Mouse (Mus musculus) retina, embryonic 14.5 days (tissue): ENCODE results near the gene Arl15.

Source experiments
- DNase-seq: peaks from one replicate; pipeline ENCODE4 v3.0.0-alpha.2; 2015; ENCODE audit warnings: low spot score

Gene Arl15

DNA sequence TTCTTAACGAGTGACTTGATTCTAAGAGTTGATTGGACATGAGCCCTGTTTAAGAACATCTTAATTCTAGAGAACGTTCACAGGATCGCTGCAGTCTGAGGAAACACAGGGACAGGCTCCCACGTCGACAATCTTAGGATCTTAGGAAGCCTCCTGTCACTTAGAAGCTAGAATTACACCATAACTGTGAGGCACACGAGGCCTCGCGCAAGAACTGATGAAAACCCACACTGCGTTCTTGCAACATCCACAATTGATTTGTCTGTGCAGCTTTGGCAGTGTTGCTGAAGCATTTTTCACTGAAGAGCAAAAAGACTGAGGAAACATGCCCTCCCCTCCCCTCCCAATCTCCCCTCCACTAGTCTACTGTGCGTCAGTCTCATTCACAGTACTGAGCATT, 196.4 kb downstream of the Arl15 start:
- DNase-seq = no peak

DNA sequence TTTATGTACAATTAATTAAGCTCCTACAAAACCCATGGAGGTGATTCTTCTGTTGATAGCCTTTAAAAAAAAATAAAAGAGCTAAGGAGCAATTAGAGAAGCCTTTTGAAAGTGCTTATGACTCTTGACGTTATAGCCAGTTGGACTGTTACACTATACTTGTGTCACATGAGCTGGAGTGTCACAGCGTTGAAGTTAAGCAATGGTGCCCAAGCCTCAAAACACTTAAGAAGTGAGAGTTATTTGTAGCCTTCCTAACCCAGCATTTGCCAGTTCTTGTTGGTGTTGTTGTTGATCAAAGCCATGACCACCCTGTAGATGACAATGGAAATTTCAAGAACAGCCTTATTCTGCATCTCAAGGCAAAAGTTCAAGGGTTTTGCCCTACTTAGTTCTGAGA, 198.8 kb downstream of the Arl15 start:
- DNase-seq = no peak

DNA sequence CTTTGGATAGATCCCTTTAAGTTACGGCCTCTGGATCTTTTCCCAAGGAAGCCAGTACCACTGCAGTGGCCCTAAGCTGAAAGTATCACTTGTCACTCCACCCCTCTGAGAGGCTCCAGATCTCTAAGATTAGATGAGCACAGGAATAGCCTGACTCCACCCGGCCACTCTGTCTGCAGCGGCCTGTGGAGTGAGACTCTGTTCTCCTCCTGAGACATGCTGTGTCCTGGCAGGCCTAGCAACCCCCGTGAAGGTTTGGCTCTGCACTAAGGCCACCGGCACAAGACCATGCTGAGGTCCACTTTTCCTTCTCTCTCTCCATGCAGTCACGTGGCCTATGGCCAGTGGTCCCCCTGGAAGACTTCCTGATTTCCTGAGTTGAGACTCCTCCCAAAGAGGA, 200.3 kb downstream of the Arl15 start:
- no peak for DNase-seq

DNA sequence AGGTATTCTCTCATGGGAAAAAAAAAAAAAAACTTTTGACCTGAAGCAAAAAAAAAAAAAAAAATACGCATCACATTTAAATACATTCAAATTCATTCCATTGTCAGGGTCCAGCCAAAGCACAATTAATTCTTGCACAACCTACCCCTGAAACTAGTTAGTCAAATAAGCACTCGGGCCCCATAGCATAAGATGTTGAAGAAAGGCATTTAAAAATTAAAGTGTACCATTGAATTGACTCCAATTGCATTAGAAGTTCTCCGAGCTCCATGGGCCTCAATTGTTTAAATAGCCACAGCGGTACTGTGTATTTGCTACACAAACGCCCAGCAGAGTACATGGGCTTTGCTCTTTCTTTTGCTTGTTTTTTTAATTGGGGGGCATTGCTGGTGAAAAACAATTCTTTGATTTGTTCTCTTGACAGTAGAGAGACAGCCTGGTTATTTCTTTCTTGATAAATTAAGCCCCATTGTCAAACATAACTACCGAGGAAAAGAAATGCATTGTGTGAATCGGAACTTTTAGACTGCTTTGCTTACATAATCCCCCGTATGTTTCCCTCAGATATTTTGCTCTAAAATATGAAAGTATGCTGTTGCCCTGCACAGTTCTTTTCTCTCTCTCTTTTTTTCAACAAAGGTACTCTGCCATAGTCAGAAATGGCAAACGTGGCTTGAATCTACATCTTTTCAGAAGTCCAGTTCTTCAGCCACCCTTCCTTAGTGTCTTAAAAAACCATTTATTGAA, 201.4 kb downstream of the Arl15 start:
- no peak for DNase-seq

DNA sequence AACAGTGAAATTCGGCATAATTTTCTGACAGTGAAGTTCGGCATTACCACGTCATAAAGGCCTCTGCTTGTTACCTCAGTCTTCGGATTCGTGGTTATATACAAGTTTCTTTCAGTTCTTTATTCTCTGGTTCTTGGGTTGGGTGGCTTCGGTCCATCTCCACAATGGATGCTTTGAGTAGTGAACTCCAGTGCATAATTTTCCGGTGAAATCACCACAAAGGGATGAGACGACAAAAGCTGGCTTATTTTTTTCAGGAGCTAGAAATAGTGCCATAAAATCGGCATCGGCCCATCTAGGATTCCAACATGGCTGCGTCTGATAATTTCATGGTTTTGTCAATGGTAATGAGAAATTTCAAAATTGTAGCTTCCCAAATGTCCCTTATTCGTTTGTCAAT, 204.5 kb downstream of the Arl15 start:
- no peak for DNase-seq

DNA sequence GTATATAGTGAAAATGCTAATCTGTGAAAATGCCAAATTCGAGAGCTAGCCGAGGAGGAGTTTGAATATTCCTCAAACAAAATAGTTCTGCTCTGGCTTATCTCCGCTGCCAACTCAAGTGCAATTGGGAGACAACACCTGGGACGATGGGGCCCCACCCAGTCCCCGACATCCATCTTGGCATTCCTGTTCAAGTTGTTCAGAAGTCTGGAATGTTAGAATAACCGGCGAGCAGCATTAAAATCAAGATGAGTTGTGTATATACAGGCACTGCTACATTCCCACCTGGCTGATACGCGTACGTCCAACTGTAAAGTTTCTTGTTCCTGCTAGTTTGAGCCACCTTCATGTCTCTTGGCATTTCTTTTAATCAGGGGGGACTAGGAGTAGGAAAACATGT, 209.2 kb downstream of the Arl15 start:
- DNase-seq = no peak

DNA sequence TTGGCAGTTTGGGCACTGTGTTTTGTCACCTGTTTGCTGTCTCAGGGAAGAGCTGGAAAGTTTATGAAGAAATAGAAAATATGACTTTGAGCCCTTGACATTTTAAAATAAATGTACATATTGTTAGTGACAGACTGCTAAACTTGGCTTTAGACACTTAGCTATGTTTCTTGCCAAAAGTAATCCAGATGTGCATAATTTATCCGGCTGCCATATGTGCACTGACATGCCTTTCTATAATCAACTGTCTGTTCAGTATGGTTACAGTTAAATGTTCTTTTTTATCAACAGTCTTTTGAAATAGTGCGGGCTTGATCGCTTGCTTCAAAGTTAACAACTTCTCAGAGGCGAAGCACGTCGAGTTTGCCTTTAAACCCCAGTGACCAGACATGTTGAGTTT, 209.9 kb downstream of the Arl15 start:
- no peak for DNase-seq

DNA sequence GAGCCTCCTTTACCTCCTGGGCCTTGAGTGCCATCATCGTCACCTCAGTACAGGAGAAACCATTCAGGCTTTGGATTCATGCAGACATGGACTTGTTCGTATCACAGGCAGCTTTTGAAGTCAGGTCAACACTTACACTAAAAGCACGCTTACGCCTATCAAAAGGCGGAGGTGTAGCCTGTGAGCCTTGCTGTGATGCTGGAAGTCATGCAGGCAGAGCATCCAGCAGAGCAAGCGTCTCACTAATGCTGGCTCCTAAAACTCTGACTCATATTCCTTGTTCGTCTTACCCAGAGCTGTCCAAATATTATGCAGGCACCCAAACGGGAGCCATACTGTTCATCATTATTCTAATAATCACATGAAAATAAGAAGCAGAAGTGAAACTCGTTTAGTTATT, 215.5 kb downstream of the Arl15 start:
- no peak for DNase-seq

DNA sequence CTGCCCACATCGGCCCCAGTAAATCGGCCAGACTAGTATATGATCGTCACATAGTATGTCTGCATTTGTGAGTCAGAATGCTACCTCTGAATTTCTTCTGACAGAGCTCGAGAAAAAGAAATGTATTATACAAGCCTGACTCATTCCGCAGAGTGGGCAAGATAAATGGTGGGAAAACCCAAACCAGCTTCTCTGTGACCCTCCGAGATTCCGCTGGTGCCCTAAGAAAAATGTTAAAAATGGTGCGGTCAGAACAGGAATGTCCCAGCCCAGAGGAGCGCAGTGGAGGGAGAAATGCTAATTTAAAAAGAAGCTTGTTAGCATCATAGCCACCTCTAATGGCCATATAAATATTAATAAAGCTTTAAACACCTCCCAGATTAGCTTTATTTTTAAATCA, 216.2 kb downstream of the Arl15 start:
- peak; percentile 14 for DNase-seq

DNA sequence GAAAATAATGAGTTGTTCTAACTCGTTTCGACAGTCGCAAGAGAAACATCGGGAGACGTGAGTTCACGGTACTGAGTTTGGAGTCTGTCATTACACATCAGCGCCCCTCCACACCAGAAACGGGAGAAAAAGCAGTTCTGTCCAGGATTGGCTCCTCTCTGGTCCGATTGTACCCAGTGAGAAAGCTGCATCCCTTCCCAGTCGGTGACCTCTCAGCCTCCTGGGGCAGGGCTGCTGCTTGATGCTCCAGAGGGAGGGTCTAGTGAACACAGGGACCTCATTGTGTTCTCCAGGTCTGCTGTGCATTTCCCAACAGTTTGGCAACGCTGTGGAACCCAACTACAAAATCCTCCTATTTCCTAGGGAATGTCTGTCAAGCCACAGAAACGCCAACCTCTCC, 216.7 kb downstream of the Arl15 start:
- peak; percentile 63 for DNase-seq

DNA sequence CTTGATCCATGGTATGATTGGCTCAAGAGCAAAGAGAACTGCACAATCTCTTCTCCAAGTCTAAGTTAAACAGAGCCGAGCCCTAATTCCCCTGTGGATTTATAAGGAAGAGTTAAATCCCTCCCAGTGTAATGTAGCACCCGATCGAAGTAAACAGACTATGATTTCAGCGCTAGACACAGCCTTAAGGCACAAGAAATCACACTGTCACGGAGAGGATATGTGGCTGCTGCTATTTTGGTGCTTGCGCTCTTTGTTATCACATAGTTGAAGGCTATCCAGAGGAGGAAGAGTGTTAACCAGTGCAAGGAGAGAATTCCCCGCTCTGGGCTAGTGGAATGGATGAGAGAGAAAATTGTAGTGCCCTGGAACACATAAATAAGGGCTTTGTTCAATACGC, 223.6 kb downstream of the Arl15 start:
- DNase-seq = no peak

DNA sequence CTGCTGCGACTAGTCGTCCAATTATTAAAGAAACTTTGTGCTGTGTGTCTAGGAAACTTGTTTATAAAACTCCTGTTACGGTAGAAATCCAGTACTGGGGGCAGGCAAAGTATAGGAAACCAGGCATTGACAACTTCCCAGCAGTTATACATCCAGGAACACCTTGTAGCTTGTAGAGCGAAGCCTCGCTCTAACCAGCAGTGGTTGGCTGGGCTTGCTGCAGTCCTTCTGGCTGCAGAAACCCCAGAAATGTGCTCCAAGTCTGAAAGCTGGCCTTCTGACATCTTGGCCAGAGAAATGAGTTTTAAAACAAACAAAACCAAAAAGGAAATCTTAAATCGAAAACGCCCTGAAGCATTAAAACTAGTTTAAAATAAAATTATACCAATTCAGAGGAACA, 229.2 kb downstream of the Arl15 start:
- no peak for DNase-seq

DNA sequence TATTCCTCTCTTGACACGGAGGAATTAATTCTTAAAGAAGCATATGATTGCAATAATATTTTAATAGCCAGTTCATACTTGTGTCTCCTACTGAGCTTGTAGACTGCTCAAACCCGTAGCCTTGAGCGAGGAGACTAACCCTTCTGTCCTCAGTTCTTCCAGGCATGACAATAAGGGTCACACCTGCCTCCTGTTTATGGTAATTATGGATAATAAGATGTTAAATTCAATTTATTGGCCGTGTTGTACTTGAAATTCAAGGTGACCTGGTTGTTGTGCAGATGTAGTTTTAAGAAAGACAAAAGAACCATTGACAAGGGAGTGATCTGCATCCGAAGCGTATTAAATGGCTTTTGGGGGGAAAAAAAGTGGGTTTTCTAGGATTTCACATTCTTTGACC, 232.0 kb downstream of the Arl15 start:
- no peak for DNase-seq

DNA sequence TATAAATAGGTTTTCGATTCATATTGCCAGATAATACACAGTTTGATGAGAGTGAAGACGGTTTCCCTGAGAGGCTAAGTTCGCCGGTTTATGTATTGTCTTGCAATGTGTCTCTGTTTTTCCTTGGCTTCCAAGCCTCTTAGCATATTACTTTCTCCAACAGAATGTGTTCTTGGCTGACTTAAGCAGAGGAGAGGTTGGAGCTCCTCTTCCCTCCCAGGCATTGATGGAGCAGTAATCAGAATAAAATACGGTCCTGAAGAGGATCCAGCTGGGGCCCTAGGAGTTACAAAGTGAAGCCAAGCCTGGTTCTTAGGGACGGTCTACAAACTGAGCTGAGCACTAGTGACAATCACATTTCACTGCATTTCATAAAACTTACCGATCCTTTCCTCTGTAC, 232.4 kb downstream of the Arl15 start:
- no peak for DNase-seq

DNA sequence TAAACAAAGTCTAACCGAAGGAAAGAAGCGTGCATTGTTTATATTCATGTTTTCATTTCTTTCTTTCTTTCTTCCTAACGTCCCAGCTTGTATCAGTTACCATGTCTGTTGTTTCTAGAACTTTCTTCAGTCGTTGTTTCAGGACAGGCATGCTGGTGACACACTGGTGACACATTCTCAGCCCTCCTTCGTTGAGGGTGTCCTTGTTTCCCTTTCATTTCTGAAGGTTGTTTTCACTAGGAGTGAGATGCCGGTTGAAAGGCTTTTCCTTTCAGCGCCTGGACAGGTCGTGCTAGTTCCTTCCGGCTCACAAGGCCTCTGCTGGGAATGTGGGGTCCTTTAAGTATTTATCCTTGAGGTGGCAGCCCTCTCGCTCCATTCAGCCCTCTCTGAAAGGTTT, 253.8 kb downstream of the Arl15 start:
- no peak for DNase-seq

DNA sequence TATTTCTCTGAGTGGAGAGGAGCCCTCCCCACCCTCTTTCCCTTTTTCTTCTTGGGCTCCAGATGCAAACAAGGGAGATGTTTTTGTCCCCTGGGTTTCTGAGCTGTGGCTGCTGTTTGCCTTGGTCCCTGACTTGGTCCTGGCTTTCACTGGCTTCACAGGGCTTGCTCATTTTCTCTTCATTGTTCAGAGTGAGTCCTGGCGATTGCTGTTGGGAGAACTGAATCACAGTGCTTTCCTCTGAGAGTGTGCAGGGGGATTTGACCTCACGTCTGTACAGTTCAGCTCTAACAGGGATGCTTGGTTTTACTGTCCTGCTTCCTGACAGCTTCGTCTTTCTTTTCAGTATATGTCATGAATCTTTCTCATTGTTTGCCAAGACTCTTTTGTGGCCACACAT, 254.4 kb downstream of the Arl15 start:
- DNase-seq = no peak

DNA sequence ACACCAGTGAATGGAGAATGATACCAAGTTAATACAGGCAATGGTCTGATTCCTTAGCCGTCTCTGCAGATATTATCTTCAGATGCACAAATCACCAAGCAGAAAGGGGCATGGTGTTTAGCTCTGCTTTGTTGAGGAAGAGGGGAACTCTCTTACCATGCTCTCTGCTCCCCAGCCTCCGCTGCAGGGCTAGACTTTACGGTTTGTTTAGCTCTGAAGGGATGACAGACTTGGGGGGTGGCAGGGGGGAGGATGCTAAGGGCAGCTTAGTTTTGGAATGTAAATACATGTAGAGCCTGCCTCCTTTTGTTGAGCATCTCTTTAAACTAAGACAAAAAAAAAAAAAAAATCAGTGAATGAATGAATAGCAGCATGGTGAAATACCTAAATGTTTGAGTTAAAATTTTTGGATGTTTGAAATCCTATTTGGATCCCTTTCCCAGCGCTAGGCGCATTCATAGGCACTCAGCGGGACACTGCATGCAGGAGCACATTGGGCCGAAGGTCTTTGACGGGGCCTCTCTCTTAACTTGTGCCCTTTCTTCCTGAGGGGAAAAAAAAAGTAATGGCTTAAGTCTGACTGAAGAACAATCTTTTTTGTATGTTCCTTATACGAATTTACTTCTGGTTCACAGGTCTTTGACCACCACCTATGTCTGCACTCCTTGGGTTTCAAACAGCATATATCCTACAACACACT, 257.0 kb downstream of the Arl15 start:
- DNase-seq = no peak

DNA sequence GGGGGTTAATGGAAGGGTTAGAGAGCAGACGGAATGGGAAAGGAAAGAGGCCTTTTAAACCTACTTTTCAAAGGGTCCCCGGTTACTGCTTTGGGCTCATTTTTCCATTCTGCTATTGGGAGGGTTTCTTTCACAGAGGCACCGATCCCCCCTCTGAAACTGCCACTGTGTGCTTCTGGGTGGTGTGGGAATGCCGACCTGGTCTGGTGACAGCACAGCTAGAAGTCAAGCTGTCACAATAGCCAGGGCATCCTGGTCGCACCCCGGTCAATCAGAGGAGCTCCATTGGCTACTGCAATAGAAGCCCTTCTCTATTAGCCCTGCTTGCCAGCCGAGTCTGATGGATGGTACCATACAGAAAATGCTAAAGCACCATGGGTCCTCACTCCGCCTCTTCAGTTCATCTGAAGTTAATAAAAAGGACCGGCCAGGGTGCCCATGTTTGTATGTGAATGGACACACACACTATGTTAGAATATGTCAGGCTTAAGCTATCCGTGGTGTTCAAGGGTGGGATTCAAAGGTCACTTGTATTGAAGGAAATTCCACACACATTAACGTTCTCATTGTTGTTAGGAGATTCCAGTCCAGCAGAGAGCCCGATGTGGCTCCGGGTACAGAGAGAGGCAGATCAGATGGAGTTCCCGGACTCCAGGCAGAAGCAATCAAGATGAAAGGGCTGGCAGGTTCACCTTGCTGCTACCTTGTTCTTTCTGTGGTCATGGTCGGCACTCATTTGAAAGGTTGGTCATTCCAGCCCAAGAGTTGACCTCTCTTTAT, 258.3 kb downstream of the Arl15 start:
- DNase-seq = no peak

DNA sequence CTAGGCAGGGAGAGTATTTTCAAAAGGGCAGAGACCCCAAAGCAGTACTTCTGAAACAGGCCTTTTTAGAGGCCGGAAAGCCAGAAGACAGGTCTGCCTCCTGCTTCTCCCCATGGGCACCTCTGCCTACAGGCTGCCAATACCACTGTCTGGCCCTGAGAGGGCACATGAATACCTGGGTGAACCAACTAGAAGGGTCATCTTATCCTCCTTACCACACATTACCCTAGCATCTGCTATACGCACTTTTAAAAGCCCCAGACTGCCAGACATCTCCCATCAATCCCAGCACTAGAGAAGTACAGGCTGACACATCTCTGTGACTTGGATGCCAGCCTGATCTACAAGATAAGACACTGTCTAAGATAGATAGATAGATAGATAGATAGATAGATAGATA, 259.0 kb downstream of the Arl15 start:
- no peak for DNase-seq

DNA sequence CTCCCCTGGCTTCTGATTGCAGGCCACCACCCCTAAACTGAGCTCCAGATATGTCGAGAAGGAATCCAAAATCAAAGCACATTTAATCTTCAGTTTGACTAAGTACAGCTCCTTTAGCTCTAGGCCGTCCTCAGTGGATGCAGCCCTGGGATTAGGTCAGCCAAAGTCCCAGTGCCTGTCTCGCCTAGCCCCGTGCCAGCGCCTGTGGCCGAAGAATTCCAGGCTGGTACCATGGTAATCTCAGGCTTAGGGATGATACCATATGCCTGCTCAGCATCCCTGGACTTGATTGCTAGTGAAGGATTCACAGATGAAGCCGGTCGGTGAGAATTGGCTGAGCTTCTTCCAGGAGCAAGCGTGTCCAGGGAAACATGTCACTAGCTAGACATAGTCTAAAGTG, 261.4 kb downstream of the Arl15 start:
- DNase-seq = no peak

DNA sequence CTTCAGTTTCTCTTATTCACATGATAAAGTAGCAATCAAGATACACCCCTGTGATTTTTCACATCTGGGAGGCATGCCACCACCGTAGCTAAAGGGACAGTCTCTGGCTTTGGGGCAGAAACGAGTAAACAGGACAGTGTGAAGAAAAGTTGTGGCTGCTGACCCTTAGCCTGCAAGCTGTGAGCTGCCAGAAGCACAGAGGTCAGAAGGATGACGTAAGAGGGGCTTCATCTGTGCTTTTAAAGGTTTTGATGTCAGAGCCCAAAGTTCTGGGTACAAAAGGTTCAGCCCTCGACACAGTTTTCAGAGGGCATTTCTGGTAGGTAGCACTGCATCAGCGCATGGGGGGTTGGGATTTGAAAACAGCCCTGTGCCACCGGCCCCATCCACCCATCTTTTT, 266.0 kb downstream of the Arl15 start:
- no peak for DNase-seq

DNA sequence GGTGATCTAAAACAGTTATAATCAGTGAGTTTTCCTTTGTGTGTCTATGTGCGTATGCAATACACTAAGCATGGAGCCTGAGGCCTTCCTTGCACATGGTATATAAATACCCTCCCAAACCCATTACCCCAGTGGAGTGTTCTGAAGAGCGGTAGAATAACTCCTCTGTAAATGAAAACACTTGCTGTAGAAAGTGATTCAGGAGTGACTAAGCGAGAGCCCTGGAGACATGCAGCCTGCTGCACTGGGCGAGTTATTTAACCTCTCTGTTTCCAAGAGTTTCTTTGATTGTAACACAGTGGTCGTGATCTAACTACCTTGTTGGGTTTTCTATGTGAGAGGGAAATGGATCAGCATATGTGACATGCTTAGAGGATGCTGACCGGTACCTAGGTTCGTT, 266.9 kb downstream of the Arl15 start:
- DNase-seq = no peak

DNA sequence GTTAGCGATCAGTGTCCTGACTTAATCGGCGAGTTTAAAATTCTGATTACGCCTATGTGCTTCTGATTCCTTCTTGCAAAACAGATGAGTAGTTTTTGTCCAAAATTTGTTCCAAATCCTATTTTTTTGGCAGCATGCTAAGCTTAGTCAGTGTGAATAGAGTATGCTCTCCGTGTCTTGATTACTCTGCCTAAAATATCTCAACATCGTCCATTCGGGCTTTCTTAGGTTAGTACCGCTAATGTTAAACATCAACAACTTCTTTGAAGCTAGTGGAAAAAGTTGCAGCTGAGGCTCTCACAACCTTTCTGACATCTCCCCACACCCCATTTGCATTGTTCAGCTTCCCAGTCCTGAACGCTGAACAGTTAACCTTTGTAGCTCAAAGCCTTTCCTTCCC, 269.8 kb downstream of the Arl15 start:
- no peak for DNase-seq
